In the genomic region with DNA sequence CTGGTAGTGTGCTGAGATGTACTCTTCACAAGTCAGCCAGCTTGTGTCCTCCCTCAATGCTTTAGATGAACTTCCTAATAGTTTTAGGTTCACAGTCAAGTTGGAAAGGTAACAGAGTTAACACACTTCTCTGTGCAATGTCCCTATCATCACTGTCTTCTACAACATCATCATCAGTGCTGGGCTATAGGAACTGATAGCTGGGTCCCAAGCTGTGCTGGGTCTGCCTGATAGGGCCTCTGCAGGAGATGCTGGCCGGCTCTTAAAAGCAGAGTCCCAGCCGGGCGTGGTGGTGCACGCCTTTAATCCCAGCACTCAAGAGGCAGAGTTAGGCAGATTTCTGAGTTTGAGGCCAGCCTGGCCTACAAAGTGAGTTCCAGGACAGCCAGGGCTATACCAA, we compare ENCODE assay signal across 31 mouse cellular contexts.
"Had no signal": no experiment of that assay in that cellular context is flagged by ENCODE, and none has a peak within 500 bp of the region (broad histone marks: within the 10 kb centered on the region; RNA-seq: fewer than 3 reads in every experiment).

No protein-coding gene starts in this region.

- H3K36me3 ChIP-seq: limb, embryonic 10.5 days; limb, embryonic 12.5 days; limb, embryonic 13.5 days; limb, embryonic 15.5 days; liver, embryonic 12.5 days; liver, embryonic 13.5 days; liver, embryonic 15.5 days; lung, embryonic 15.5 days; midbrain, embryonic 10.5 days; midbrain, embryonic 12.5 days; midbrain, embryonic 13.5 days; midbrain, embryonic 15.5 days; neural tube, embryonic 12.5 days had no signal

- H3K9me3 ChIP-seq: limb, embryonic 10.5 days; limb, embryonic 12.5 days; limb, embryonic 13.5 days; limb, embryonic 15.5 days; liver, embryonic 12.5 days; liver, embryonic 13.5 days; liver, embryonic 15.5 days; lung, embryonic 15.5 days; midbrain, embryonic 10.5 days; midbrain, embryonic 12.5 days; midbrain, embryonic 13.5 days; midbrain, embryonic 15.5 days; neural tube, embryonic 12.5 days had no signal

- H3K27me3 ChIP-seq: limb, embryonic 12.5 days; limb, embryonic 13.5 days; limb, embryonic 15.5 days; liver, embryonic 12.5 days; liver, embryonic 13.5 days; liver, embryonic 15.5 days; lung, embryonic 15.5 days; midbrain, embryonic 12.5 days; midbrain, embryonic 13.5 days; midbrain, embryonic 15.5 days; neural tube, embryonic 12.5 days had no signal

- H3K27ac ChIP-seq: left cerebral cortex, adult 2 months; limb, embryonic 10.5 days; limb, embryonic 12.5 days; limb, embryonic 13.5 days; limb, embryonic 15.5 days; liver, embryonic 12.5 days; liver, embryonic 13.5 days; liver, embryonic 14.5 days; liver, embryonic 15.5 days; lung, embryonic 15.5 days; macrophage; midbrain, embryonic 10.5 days; midbrain, embryonic 12.5 days; midbrain, embryonic 13.5 days; midbrain, embryonic 15.5 days; neural tube, embryonic 12.5 days had no signal

- H3K4me1 ChIP-seq: limb, embryonic 13.5 days; liver, embryonic 12.5 days; liver, embryonic 13.5 days; liver, embryonic 15.5 days; midbrain, embryonic 12.5 days; midbrain, embryonic 13.5 days; midbrain, embryonic 15.5 days; neural tube, embryonic 12.5 days had no signal

- H3K9ac ChIP-seq: limb, embryonic 12.5 days; limb, embryonic 13.5 days; limb, embryonic 15.5 days; liver, embryonic 12.5 days; liver, embryonic 13.5 days; liver, embryonic 14.5 days; liver, embryonic 15.5 days; liver, postnatal 0 days; lung, embryonic 14.5 days; lung, embryonic 15.5 days; midbrain, embryonic 12.5 days; midbrain, embryonic 13.5 days; midbrain, embryonic 15.5 days; neural tube, embryonic 12.5 days had no signal

- DNase-seq: left cerebral cortex, postnatal 4 days; liver; liver, embryonic 13.5 days; liver, postnatal 0 days; lung, adult 18-20 months; lung, adult 2 months; lung, embryonic 14.5 days; lung, postnatal 10 days; lung, postnatal 14 days; lung, postnatal 36 days; lung, postnatal 4 days; midbrain, embryonic 14.5 days had no signal

- H3K4me3 ChIP-seq: left cerebral cortex, adult 2 months; limb, embryonic 10.5 days; limb, embryonic 12.5 days; limb, embryonic 13.5 days; limb, embryonic 15.5 days; liver, embryonic 12.5 days; liver, embryonic 13.5 days; liver, embryonic 15.5 days; lung, embryonic 15.5 days; megakaryocyte, embryonic 14.5 days; midbrain, embryonic 10.5 days; midbrain, embryonic 12.5 days; midbrain, embryonic 13.5 days; midbrain, embryonic 15.5 days; myocyte; neural tube, embryonic 12.5 days had no signal

- ATAC-seq: liver, embryonic 12.5 days; liver, postnatal 0 days; lung, postnatal 0 days; midbrain, embryonic 13.5 days; midbrain, embryonic 15.5 days; midbrain, embryonic 16.5 days had no signal
